Mouse (Mus musculus) midbrain, embryonic 14.5 days (tissue): ENCODE measurements around the gene Pla2g4e. TPM values are rescaled to one million over a fixed set of nuclear protein-coding genes. Genes with fewer than 3 reads are reported as not detected.

Source experiments
- ATAC-seq: fragments of 200-750 bp; cut with Nextera tagmentation; 2 replicates; pipeline ENCODE4 v1.8.0; 2017; ENCODE audit warnings: moderate number of reproducible peaks, moderate library complexity; ENCODE audit not compliant: low FRiP score, low TSS enrichment
- DNase-seq: peaks from one replicate; pipeline ENCODE4 v3.0.0-alpha.2; 2015
- H3K27ac ChIP-seq: fragments of 300-500 bp; sonication (generic); replicated peaks from 2 replicates; pipeline ENCODE4 v1.5.1; 2014; ENCODE audit warnings: mild to moderate bottlenecking, low read depth, low read length, moderate library complexity
- H3K27me3 ChIP-seq: fragments of 300-500 bp; sonication (generic); 2 replicates; pipeline ENCODE4 v1.6.1; 2014; ENCODE audit warnings: low read length, control low read depth, mixed read lengths; ENCODE audit not compliant: control insufficient read depth, insufficient read depth
- H3K36me3 ChIP-seq: fragments of 300-500 bp; sonication (generic); 2 replicates; pipeline ENCODE4 v1.6.1; 2014; ENCODE audit warnings: low read length, control low read depth; ENCODE audit not compliant: control insufficient read depth, insufficient read depth
- H3K4me1 ChIP-seq: fragments of 300-500 bp; sonication (generic); 2 replicates; pipeline ENCODE4 v1.6.1; 2014; ENCODE audit warnings: mild to moderate bottlenecking, antibody characterized with exemption, low read length, control low read depth; ENCODE audit not compliant: control insufficient read depth, insufficient read depth
- H3K4me2 ChIP-seq: fragments of 300-500 bp; sonication (generic); 2 replicates; pipeline ENCODE4 v1.6.1; 2014; ENCODE audit warnings: mild to moderate bottlenecking, low read length, moderate library complexity
- H3K4me3 ChIP-seq: fragments of 300-500 bp; sonication (generic); replicated peaks from 2 replicates; pipeline ENCODE4 v1.5.1; 2014; ENCODE audit warnings: low read depth, low read length
- H3K9ac ChIP-seq: fragments of 300-500 bp; sonication (generic); replicated peaks from 2 replicates; pipeline ENCODE4 v1.6.1; 2014; ENCODE audit warnings: mild to moderate bottlenecking, low read length, moderate library complexity
- H3K9me3 ChIP-seq: fragments of 300-500 bp; sonication (generic); 2 replicates; pipeline ENCODE4 v1.6.1; 2016; ENCODE audit warnings: low read length, control low read depth, mixed read lengths; ENCODE audit not compliant: control insufficient read depth
- WGBS: fragments of 180-500 bp; shearing (Covaris S2); extraction: QIAGEN DNeasy Blood & Tissue Kit; methylation state at CpG from one replicate; pipeline ENCODE4 v1.1.7; 2014; 5-methylcytosine and 5-hydroxymethylcytosine counted together
- polyA plus RNA-seq: library from polyadenylated mRNA; unstranded; fragments of >200 nt; fragmentation: Nextera tagmentation; extraction: Ambion mirVana; gene quantifications from 2 replicates; pipeline ENCODE4 v1.2.1, GENCODE M21; 2014

The Pla2g4e gene
- 3.5 and 6.4 TPM in 2 replicates for polyA plus RNA-seq

DNA sequence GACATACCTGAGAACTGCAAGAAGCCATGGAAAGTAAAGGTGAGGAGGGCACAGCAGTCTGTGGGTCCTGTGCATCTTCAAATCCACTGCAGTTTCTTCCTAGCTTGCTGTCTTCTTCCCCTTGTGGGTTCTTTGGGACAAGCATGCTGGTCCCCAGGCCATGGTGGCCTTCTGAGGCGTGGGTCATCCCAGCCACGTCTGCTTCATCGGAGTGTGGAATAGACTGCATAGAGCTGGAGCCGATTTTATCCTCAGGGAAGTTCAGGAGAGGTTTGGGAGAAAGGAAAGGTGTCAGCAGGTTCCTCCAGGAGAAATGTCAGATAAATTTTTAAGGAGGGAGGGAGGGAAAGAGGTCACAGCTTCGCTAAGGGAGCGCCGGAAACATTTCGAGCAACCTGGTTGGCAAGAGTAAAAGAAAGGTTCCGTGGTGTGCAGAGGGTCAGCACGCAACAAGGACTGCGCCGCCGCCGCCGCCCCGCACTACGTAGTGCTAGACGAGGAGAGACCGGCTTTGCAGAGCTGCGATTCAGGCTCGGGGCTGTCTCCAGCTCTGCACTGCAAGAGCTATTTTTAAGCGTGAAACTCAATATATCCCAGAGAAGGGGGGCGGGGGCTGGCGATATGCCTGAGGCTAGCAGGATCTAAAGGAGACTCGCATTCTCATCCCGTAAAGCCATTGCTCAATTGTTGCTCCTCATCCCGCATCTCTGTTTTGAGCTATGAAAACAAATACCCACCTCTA is at the start of gene Pla2g4e:
Pla2g4e (minus strand) TSS at position 657 of the 742 bp plus-strand sequence.
- Histone ChIP-seq H3K9ac (peak within 1 kb of the TSS; percentile 66), H3K9me3 (no peaks in the 10 kb centered on the region), H3K4me2 (peak within 1 kb of the TSS; percentile 71), H3K36me3 (no peaks in the 10 kb centered on the region), H3K4me3 (peak within 1 kb of the TSS; percentile 42), H3K4me1 (peaks cover 5% of the 10 kb centered on the region; the same call in 1 of the 2 replicates), H3K27me3 (no peaks in the 10 kb centered on the region), H3K27ac (peak within 1 kb of the TSS; percentile 77)
- WGBS, result 4% methylated on average over 27 of the region's 27 CpGs
- ATAC-seq, result peak; percentile 70; the same call in 1 of the 2 replicates
- DNase-seq, result peak; percentile 81

GRCm38 (mm10) chr2:120291471-120292078 is 46.4 kb upstream of the Pla2g4e start:
- Histone ChIP-seq H3K4me3 (no peak overlapping the region), H3K36me3 (no peaks in the 10 kb centered on the region), H3K4me2 (no peak overlapping the region), H3K27ac (no peak overlapping the region), H3K27me3 (no peaks in the 10 kb centered on the region), H3K9ac (no peak overlapping the region), H3K9me3 (no peaks in the 10 kb centered on the region), H3K4me1 (no peaks in the 10 kb centered on the region)
- no peak for DNase-seq
- ATAC-seq, result no peak
- 87% methylated on average over 8 of the region's 9 CpGs for WGBS

- H3K4me1 ChIP-seq, result no peaks in the 10 kb centered on the region
- H3K9ac ChIP-seq, result no peak within 1 kb of the TSS
- no peaks in the 10 kb centered on the region for H3K27me3 ChIP-seq
- ATAC-seq (no peak), DNase-seq (no peak)
- WGBS, result 79% methylated on average over 5 of the region's 5 CpGs
- H3K9me3 ChIP-seq, result no peaks in the 10 kb centered on the region
- H3K4me2 ChIP-seq, result no peak within 1 kb of the TSS
- H3K4me3 ChIP-seq, result no peak within 1 kb of the TSS
- no peaks in the 10 kb centered on the region for H3K36me3 ChIP-seq
- no peak within 1 kb of the TSS for H3K27ac ChIP-seq
These were observed 43.9 kb upstream of the Pla2g4e start, which contains the start of gene Pla2g4d for GRCm38 (mm10) chr2:120288995-120289394. Pla2g4d (minus strand) TSS chr2:120289197.

DNA sequence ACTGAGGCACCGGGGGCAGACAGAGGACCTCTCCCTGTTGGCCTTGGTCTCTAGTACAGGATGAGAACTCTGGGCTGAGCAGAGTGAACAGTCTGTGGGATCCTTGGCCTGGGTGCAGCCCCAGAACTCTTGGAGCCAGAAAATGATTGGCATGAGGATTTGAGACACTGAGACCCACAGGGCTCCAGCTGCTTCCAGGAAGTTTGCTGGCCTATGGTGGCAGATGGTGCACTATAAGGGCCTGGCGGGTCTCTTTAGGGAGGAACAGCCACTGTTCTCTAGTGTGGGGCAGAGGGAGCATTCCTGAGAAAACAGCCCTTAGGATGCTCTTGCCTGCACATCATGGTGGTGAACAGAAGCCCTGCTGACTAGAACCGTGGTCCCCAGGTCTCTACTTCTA is 43.3 kb upstream of the Pla2g4e start:
- 85% methylated on average over 3 of the region's 3 CpGs for WGBS
- DNase-seq, result no peak
- H3K9me3 ChIP-seq, result no peaks in the 10 kb centered on the region
- no peak overlapping the region for H3K27ac ChIP-seq
- no peaks in the 10 kb centered on the region for H3K4me1 ChIP-seq
- no peaks in the 10 kb centered on the region for H3K27me3 ChIP-seq
- no peak overlapping the region for H3K4me2 ChIP-seq
- H3K9ac ChIP-seq, result no peak overlapping the region
- no peak for ATAC-seq
- no peak overlapping the region for H3K4me3 ChIP-seq
- H3K36me3 ChIP-seq, result no peaks in the 10 kb centered on the region

- Histone ChIP-seq H3K27me3 (no peaks in the 10 kb centered on the region), H3K9ac (no peak overlapping the region), H3K27ac (no peak overlapping the region), H3K4me2 (no peak overlapping the region), H3K4me3 (no peak overlapping the region), H3K9me3 (no peaks in the 10 kb centered on the region), H3K36me3 (no peaks in the 10 kb centered on the region), H3K4me1 (no peaks in the 10 kb centered on the region)
- no peak for DNase-seq
- 85% methylated on average over 4 of the region's 4 CpGs for whole genome bisulfite sequencing
- ATAC-seq, result no peak
These were observed 40.5 kb upstream of the Pla2g4e start for GRCm38 (mm10) chr2:120285639-120286038.

DNA sequence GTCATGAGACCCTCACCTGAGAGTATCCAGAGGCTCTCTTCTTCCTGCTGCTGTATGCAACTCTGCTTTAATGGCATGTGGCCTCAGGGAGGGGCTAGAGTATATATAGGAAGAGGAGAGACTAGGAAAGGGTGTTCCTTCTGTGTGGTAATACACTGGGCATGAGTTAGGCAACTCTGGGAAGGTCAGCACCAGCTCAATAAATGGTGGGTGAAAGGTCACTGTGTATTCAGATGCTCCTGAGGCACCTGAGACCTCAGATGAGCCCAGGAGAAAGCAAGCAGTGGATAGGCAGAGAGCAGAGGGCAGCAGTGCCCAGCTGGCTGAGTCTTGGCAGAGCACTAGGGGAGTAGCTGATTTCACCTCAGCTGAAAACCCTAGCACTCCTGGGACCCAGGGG is 39.6 kb upstream of the Pla2g4e start:
- no peak overlapping the region for H3K4me2 ChIP-seq
- DNase-seq (no peak), ATAC-seq (no peak)
- H3K4me3 ChIP-seq, result no peak overlapping the region
- no peak overlapping the region for H3K27ac ChIP-seq
- H3K4me1 ChIP-seq, result no peaks in the 10 kb centered on the region
- no peaks in the 10 kb centered on the region for H3K36me3 ChIP-seq
- no peak overlapping the region for H3K9ac ChIP-seq
- no peaks in the 10 kb centered on the region for H3K27me3 ChIP-seq
- H3K9me3 ChIP-seq, result no peaks in the 10 kb centered on the region

GRCm38 (mm10) chr2:120284094-120284493 is 39.0 kb upstream of the Pla2g4e start:
- Histone ChIP-seq H3K4me1 (no peaks in the 10 kb centered on the region), H3K9me3 (no peaks in the 10 kb centered on the region), H3K9ac (no peak overlapping the region), H3K4me2 (no peak overlapping the region), H3K27ac (no peak overlapping the region), H3K36me3 (no peaks in the 10 kb centered on the region), H3K27me3 (no peaks in the 10 kb centered on the region), H3K4me3 (no peak overlapping the region)
- 83% methylated on average over 5 of the region's 5 CpGs for WGBS
- DNase-seq, result no peak
- ATAC-seq, result no peak

GRCm38 (mm10) chr2:120283550-120283949 is 38.4 kb upstream of the Pla2g4e start:
- Histone ChIP-seq H3K9ac (no peak overlapping the region), H3K36me3 (no peaks in the 10 kb centered on the region), H3K4me2 (no peak overlapping the region), H3K4me1 (no peaks in the 10 kb centered on the region), H3K27me3 (no peaks in the 10 kb centered on the region), H3K27ac (no peak overlapping the region), H3K4me3 (no peak overlapping the region), H3K9me3 (no peaks in the 10 kb centered on the region)
- ATAC-seq, result no peak
- WGBS, result 63% methylated on average over 6 of the region's 6 CpGs
- no peak for DNase-seq

- H3K4me2 ChIP-seq, result no peak overlapping the region
- 55% methylated on average over 3 of the region's 3 CpGs for WGBS
- DNase-seq (no peak), ATAC-seq (no peak)
- no peak overlapping the region for H3K27ac ChIP-seq
- no peaks in the 10 kb centered on the region for H3K9me3 ChIP-seq
- no peak overlapping the region for H3K9ac ChIP-seq
- H3K27me3 ChIP-seq, result no peaks in the 10 kb centered on the region
- no peaks in the 10 kb centered on the region for H3K36me3 ChIP-seq
- no peaks in the 10 kb centered on the region for H3K4me1 ChIP-seq
- no peak overlapping the region for H3K4me3 ChIP-seq
These were observed 36.1 kb upstream of the Pla2g4e start for GRCm38 (mm10) chr2:120281221-120281620.
